Mouse (Mus musculus): ENCODE results near the gene Lsm4. TPM values are rescaled to one million over a fixed set of nuclear protein-coding genes. Genes with fewer than 3 reads are reported as not detected.
A peak's percentile ranks its signal among the peaks of the same experiment; 100 is the strongest.

Gene Lsm4
- polyA plus RNA-seq (2016; fragmentation: Nextera tagmentation; extraction: Ambion mirVana): 347 and 351 TPM in 2 replicates

DNA sequence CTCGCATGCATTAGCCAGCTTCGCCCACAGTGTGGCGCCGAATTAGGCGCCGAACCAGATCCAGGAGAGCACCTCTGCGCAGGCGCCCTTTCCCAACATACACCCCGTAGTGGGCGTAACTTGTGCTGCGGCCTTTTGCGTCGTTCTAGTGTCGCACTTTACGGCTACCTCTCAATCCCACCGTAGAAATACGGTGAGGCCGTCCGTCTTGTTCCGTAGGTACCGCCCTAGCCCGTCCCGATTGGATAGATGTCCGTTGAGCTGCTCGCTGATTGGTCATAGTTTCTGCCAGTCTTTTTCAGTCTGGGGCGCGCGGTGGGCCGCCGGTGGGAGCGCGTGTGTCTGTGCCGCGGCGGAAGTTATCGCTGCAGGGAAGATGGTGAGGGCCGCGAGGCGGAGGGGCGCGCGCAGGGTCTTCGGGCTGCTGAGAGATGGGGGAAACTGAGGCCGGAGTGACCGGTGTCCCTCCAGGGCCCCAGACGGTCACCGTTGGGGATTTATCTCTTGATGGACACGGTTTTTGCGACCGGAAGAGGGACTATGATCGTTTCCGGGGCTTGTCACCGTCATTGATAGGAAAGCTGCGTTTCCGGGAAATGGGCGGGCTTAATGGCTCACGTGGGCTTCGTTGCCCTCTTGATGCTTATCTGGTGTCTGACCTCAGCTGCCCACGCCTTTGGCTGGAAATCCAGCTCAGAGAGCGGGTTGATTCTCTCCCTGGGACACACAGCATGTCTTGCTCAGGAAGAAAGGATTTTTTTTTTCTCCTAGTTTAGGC lies at the start of gene Lsm4:
Gene Lsm4 (plus strand): TSS at position 170 of the 778 bp plus-strand sequence.
- under 1% methylated on average over 60 of the region's 60 CpGs for WGBS
- Histone ChIP-seq H3K27ac (replicated peaks) (peak within 1 kb of the TSS; percentile 95), H3K4me1 (peaks cover 33% of the 10 kb centered on the region), H3K4me3 (peak within 1 kb of the TSS; percentile 67), H3K9me3 (0 out of 2 replicates have a peak, but pooled peaks cover 1% of the 10 kb centered on the region), H3K36me3 (replicated peaks) (peaks cover 22% of the 10 kb centered on the region), H3K27me3 (replicated peaks; ENCODE audit: low read depth, poor library complexity, severe bottlenecking) (no peaks in the 10 kb centered on the region)
- DNase-seq (ENCODE audit: low spot score): peak; percentile 97

DNA sequence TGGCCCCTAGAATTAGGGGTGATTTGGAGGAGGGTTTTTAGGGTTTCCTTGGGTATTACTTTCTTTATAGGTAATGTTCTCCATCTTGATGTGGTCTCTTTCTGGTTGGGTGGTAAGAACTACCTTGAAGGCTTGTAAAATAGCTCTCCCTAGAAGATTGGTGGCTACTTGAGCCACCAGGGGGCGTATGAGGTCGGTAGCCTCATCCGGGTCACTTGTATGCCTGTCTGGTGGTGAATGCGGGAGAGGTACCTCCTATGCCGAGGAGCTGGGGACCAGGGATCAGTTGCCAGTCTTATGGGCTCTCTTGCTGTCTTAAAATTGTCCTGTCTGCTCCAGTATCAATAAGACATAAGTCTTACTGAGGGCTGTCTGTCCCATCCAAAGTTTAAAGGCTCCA lies 47.9 kb upstream of the Lsm4 start:
- no peak overlapping the region; the same call in 1 of the 2 replicates for H3K27ac ChIP-seq (replicated peaks)
- H3K27me3 ChIP-seq (replicated peaks; ENCODE audit: low read depth, poor library complexity, severe bottlenecking): peaks cover 31% of the 10 kb centered on the region
- DNase-seq (ENCODE audit: low spot score): peak; percentile 80
- no peaks in the 10 kb centered on the region for H3K9me3 ChIP-seq
- peak overlapping the region; percentile 25; the same call in 1 of the 2 replicates for H3K4me3 ChIP-seq
- peaks cover 27% of the 10 kb centered on the region for H3K4me1 ChIP-seq
- no peaks in the 10 kb centered on the region for H3K36me3 ChIP-seq (replicated peaks)
- WGBS: 24% methylated on average over 5 of the region's 5 CpGs

DNA sequence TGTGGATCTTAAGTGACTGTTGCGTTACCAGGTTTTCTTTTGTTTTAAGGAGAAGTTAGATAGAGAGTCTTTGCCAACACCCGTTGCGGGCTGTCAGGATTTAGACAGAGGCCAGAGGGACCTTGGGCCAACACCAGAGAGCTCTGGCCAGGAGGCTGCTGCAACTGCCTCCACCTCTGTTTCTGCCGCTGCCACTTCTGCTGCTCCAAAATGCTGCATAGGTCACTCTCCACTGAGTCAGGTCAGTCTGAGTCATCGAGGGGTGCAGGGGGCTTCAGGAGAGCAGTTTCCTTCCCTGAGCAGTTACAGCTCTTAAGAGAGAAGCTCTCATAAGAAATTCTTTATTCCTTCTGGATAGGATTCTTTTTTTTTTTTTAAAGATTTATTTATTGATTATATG lies 46.0 kb upstream of the Lsm4 start:
- Histone ChIP-seq H3K27ac (replicated peaks) (no peak overlapping the region), H3K9me3 (no peaks in the 10 kb centered on the region), H3K4me1 (peaks cover 37% of the 10 kb centered on the region), H3K27me3 (replicated peaks; ENCODE audit: low read depth, poor library complexity, severe bottlenecking) (peaks cover 30% of the 10 kb centered on the region), H3K4me3 (no peak overlapping the region), H3K36me3 (replicated peaks) (no peaks in the 10 kb centered on the region)
- no peak for DNase-seq (ENCODE audit: low spot score)
- WGBS: 86% methylated on average over 5 of the region's 5 CpGs

DNA sequence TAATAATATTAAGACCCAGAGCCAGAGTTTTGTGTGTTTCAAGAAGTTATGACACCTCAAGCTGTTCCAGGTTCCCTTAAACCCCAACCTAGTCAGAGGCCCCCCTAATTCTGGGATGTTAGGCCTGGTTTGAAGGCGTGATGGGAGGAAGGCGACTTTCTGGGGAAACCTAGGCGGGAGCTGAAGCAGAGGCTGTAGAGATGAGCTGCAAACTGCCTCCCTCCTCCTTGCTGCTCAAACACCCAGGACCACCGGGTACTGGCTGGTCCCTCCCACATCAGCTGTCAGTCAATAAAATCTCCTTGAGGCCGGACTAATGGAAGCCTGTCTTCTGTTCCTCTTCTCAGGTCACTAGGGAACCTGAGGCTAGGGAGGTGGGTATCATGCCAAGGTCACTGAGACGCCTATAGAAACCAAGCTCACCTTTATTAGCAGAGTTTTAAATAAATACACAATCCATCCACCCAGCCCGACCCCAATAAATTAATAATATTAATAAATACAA lies 44.0 kb upstream of the Lsm4 start:
- Histone ChIP-seq H3K27ac (replicated peaks) (peak overlapping the region; percentile 79), H3K27me3 (replicated peaks; ENCODE audit: low read depth, poor library complexity, severe bottlenecking) (peaks cover 36% of the 10 kb centered on the region), H3K9me3 (no peaks in the 10 kb centered on the region), H3K4me1 (peaks cover 42% of the 10 kb centered on the region), H3K4me3 (peak overlapping the region; percentile 58), H3K36me3 (replicated peaks) (no peaks in the 10 kb centered on the region)
- no peak for DNase-seq (ENCODE audit: low spot score)
- WGBS: 59% methylated on average over 7 of the region's 7 CpGs

DNA sequence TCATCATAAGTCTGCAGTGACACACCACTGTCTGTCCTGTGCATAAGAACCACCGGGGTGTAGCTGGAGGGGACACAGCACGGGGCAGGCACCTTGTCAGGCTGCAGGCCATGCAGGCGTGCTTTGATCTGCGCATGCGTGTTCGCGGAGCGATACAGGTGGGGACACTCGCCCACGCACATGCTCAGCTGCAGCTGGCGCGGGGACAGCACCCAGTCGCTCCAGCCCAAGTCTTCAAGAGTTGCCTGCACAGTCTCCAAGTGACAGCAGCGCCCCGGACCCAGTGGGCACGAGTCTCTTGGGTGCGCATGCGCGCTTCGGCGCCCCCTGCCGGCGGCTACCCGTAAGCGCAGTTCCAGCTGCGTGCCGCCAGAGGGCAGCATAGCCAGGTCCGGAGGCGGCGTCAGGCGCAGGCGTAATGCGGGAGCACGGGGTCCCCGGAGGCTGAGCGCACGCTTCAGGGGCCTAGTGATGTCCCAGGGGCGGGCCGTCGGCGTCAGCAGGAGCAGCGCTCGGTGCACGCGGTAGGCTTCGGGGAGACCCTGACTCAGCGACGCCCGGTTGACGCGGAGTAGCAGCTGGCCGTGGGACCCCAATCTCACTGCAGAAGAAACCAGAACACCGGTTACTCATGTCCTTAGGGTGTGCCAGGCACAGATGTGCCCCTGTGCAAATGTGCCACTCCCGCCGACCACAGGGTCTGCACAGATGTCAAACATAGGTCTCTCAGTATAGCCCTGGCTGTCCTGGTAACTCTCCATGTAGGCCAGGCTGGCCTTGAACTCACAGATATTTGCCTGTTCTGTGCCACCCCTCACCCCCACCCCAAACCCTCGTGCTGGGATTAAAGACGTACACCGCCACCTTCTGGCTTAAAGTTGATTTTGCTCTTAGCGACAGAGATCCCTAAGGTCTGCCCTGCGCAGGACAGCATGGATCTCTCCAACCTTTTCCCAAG lies 43.2 kb upstream of the Lsm4 start:
- H3K4me1 ChIP-seq: peaks cover 44% of the 10 kb centered on the region
- peak; percentile 93 for DNase-seq (ENCODE audit: low spot score)
- no peaks in the 10 kb centered on the region for H3K9me3 ChIP-seq
- H3K4me3 ChIP-seq: peak overlapping the region; percentile 58
- no peaks in the 10 kb centered on the region for H3K36me3 ChIP-seq (replicated peaks)
- WGBS: 1% methylated on average over 60 of the region's 60 CpGs
- H3K27ac ChIP-seq (replicated peaks): peak overlapping the region; percentile 79
- H3K27me3 ChIP-seq (replicated peaks; ENCODE audit: low read depth, poor library complexity, severe bottlenecking): peaks cover 37% of the 10 kb centered on the region

DNA sequence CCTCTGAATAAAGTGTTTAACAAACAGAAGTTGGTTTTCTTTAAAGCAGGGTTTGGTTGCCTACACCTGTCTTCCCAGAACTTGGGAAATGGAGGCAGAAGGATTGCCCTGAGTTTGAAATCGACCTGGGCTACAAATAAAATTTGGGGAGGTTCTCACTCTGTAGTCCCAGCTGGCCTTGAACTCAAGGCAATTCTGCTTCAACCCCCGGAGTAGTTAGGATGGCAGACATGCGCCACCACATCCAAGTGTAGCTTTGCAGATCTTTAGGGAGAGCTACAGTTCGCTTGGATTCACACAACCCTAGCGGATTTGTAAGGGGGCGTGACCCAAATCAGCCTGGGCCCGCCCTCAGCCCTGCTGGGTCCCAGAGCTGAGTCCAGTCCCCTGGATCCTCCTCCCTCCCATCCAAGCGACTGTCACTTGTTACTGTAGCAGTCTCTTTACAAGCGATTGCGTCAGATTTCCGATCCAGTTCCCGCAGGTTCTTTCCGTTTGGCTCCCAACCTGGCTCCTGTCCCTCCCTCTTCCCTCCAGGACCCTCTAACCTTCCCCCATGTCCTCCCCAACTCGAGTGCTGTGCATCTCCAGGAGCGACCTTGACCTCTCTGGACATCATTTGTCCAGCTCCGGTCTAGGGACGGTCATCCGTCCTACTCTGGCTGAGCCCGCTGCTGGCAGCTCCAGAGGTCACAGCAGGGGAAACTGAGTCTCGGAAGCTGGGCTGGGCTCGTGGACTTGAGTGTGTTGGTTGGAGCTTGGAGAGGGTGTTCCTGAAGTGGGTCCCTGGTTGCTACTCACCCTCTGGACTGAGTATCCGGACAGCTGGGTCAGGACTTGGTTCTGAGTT lies 42.3 kb upstream of the Lsm4 start:
- peak; percentile 57 for DNase-seq (ENCODE audit: low spot score)
- Histone ChIP-seq H3K36me3 (replicated peaks) (no peaks in the 10 kb centered on the region), H3K27ac (replicated peaks) (peak overlapping the region; percentile 16), H3K27me3 (replicated peaks; ENCODE audit: low read depth, poor library complexity, severe bottlenecking) (peaks cover 37% of the 10 kb centered on the region), H3K9me3 (no peaks in the 10 kb centered on the region), H3K4me1 (peaks cover 41% of the 10 kb centered on the region), H3K4me3 (peak overlapping the region; percentile 58)
- 13% methylated on average over 22 of the region's 22 CpGs for WGBS

DNA sequence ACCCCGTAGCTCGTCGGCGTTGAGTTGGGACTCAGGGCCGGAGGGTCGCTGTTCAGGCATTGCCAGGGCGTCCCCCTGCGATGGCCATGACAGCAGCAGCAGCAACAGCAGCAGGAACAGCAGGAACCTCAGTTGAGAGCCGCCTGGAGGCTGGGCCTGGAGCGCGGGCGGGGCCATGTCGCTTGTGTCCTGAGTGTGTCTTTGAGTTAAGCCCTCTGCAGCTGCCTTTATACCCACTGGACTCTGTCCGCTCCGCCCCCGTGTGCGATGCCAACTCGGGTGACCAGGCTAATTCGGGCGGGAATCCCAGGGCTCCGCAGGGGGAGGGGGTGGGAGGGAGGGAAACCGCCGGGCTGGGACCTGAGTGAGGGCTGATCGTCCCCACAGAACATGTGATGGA lies 41.6 kb upstream of the Lsm4 start:
- Histone ChIP-seq H3K27ac (replicated peaks) (no peak overlapping the region; the same call in 1 of the 2 replicates), H3K4me3 (peak overlapping the region; percentile 16; the same call in 1 of the 2 replicates), H3K4me1 (peaks cover 43% of the 10 kb centered on the region), H3K36me3 (replicated peaks) (no peaks in the 10 kb centered on the region), H3K9me3 (no peaks in the 10 kb centered on the region), H3K27me3 (replicated peaks; ENCODE audit: low read depth, poor library complexity, severe bottlenecking) (peaks cover 37% of the 10 kb centered on the region)
- WGBS: 28% methylated on average over 24 of the region's 24 CpGs
- no peak for DNase-seq (ENCODE audit: low spot score)

DNA sequence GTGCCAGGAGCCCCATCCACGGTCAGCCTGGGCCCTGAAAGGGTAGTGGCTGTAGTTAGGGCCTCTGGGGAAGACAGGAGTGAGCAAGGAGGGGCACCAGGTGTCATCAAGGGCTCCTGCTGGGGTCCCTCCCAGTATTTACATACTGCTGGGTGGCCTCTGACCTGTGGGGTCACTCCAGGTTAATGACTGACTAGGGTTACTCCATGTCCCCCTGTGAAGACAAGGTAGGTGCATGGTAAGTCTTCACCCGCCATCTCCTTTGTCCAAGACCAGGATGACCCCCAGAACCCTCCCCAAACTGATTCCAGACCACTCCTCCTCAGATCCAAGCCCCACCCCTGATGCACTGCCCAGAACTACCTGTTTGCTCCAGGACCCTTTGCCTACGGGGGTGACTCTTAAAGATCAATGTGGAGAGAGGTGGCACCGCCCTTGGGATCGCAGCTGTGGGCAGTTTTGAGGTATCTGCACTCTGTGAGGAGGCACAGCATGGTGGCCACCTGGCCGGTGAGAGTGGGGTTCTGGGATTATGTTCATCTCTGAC lies 40.6 kb upstream of the Lsm4 start, which contains the start of gene Gdf15:
Gene Gdf15 (minus strand): TSS at position 111 of the 547 bp plus-strand sequence.
- Histone ChIP-seq H3K27ac (replicated peaks) (no peak within 1 kb of the TSS; the same call in 1 of the 2 replicates), H3K9me3 (no peaks in the 10 kb centered on the region), H3K27me3 (replicated peaks; ENCODE audit: low read depth, poor library complexity, severe bottlenecking) (peaks cover 37% of the 10 kb centered on the region), H3K4me1 (peaks cover 53% of the 10 kb centered on the region), H3K36me3 (replicated peaks) (no peaks in the 10 kb centered on the region), H3K4me3 (peak within 1 kb of the TSS; percentile 16; the same call in 1 of the 2 replicates)
- no peak for DNase-seq (ENCODE audit: low spot score)
- WGBS: 72% methylated on average over 6 of the region's 6 CpGs

DNA sequence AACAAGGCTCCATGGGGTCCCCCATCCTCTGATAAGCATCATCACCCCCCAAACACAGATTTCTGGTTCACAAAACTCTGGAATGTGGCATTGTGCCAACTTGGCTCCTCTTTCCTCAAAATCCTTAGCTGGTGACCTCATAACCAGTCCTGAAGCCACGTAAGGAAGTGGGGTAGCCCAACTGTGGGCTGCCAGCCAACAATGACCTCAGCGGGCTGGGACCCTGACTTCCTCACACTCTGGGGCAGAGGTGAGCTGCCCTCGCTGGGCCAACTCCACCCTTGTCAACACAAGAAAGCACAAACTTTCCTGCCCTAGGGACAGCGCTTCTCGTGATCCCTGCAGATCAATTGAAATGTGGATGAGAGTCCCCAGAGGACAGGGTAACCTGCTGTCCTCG lies 39.0 kb upstream of the Lsm4 start:
- H3K27ac ChIP-seq (replicated peaks): no peak overlapping the region
- H3K4me3 ChIP-seq: no peak overlapping the region
- peaks cover 55% of the 10 kb centered on the region for H3K4me1 ChIP-seq
- no peaks in the 10 kb centered on the region for H3K9me3 ChIP-seq
- WGBS: 65% methylated on average over 6 of the region's 6 CpGs
- H3K27me3 ChIP-seq (replicated peaks; ENCODE audit: low read depth, poor library complexity, severe bottlenecking): peaks cover 37% of the 10 kb centered on the region
- DNase-seq (ENCODE audit: low spot score): no peak
- no peaks in the 10 kb centered on the region for H3K36me3 ChIP-seq (replicated peaks)

DNA sequence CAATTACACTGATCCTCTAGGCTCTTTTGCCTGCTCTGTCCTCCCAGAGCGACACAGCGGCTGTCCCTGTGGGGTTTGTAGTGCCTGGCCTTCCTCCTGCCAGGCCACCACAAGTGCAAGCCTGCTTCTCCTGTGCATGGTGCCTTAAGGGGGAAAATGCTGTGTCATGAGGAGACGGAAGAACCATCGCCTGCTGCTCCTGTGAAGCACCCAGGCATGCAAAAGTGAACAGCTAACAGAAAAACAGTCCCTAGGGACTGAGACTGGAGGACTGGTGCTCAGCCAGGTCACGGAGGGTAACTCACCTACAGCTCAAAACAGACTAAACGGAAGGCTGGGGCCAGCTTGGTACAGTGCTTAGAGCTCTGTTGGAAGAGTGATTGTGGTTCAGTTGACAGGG lies 37.5 kb upstream of the Lsm4 start:
- H3K9me3 ChIP-seq: no peaks in the 10 kb centered on the region
- no peak overlapping the region; the same call in 1 of the 2 replicates for H3K27ac ChIP-seq (replicated peaks)
- no peak overlapping the region for H3K4me3 ChIP-seq
- no peaks in the 10 kb centered on the region for H3K36me3 ChIP-seq (replicated peaks)
- 78% methylated on average over 6 of the region's 6 CpGs for WGBS
- DNase-seq (ENCODE audit: low spot score): no peak
- H3K27me3 ChIP-seq (replicated peaks; ENCODE audit: low read depth, poor library complexity, severe bottlenecking): peaks cover 34% of the 10 kb centered on the region
- peaks cover 40% of the 10 kb centered on the region for H3K4me1 ChIP-seq

DNA sequence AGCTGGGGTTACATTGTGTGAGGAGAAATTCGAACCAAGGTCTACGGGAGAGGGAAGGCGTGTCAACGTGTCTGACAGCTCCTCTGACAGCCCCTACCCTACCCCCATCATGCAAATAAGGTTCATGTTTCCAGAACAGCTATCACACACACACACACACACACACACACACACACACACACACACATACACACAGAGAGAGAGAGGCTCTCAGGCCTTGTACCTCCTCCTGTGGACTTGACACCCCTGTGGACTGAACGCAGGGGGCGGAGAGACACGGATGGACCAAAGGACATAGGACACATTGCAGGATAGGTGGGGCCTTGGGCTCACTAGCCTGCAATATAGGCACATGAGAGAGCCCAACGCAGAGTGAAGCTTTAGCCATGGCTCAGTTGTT lies 36.2 kb upstream of the Lsm4 start:
- no peaks in the 10 kb centered on the region for H3K9me3 ChIP-seq
- no peaks in the 10 kb centered on the region for H3K36me3 ChIP-seq (replicated peaks)
- no peak overlapping the region for H3K4me3 ChIP-seq
- DNase-seq (ENCODE audit: low spot score): no peak
- peaks cover 28% of the 10 kb centered on the region for H3K4me1 ChIP-seq
- peaks cover 21% of the 10 kb centered on the region for H3K27me3 ChIP-seq (replicated peaks; ENCODE audit: low read depth, poor library complexity, severe bottlenecking)
- H3K27ac ChIP-seq (replicated peaks): peak overlapping the region; percentile 57; the same call in 1 of the 2 replicates
- 61% methylated on average over 8 of the region's 8 CpGs for WGBS
